Mouse (Mus musculus) heart, embryonic 10.5 days (tissue): Measurements from ENCODE around the gene Slc5a4a. TPM values are rescaled to one million over a fixed set of nuclear protein-coding genes. Genes with fewer than 3 reads are reported as not detected.
A peak's percentile ranks its signal among the peaks of the same experiment; 100 is the strongest.

Source experiments
- DNase-seq: peaks from one replicate; pipeline ENCODE4 v3.0.0-alpha.2; 2017; ENCODE audit warnings: low spot score
- H3K27ac ChIP-seq: fragments of 300-500 bp; sonication (generic); 2 replicates; pipeline ENCODE4 v1.5.1; 2016; ENCODE audit warnings: mild to moderate bottlenecking
- H3K27me3 ChIP-seq: fragments of 300-500 bp; sonication (generic); 2 replicates; pipeline ENCODE4 v1.6.1; 2016; ENCODE audit warnings: mild to moderate bottlenecking; ENCODE audit not compliant: poor library complexity, insufficient read depth, severe bottlenecking
- H3K36me3 ChIP-seq: fragments of 300-500 bp; sonication (generic); 2 replicates; pipeline ENCODE4 v1.6.1; 2016; ENCODE audit warnings: mild to moderate bottlenecking, moderate library complexity
- H3K4me1 ChIP-seq: fragments of 300-500 bp; sonication (generic); 2 replicates; pipeline ENCODE4 v1.6.1; 2016; ENCODE audit warnings: mild to moderate bottlenecking
- H3K4me3 ChIP-seq: fragments of 300-500 bp; sonication (generic); 2 replicates; pipeline ENCODE4 v1.5.1; 2016; ENCODE audit warnings: mild to moderate bottlenecking, moderate library complexity
- H3K9me3 ChIP-seq: fragments of 300-500 bp; sonication (generic); 2 replicates; pipeline ENCODE4 v1.6.1; 2016; ENCODE audit warnings: mild to moderate bottlenecking, moderate library complexity
- WGBS: fragments of 180-500 bp; shearing (Covaris S2); methylation state at CpG from one replicate; pipeline ENCODE4 v1.1.7; 2016; 5-methylcytosine and 5-hydroxymethylcytosine counted together
- microRNA counts: library from miRNA; unstranded; fragments of <30 nt; microRNA quantifications from one replicate; lab custom pipeline; 2017
- microRNA-seq: library from miRNA; unstranded; fragments of <30 nt; microRNA quantifications from one replicate; pipeline ENCODE4, GENCODE M21; 2017
- polyA plus RNA-seq: library from polyadenylated mRNA; unstranded; fragments of >200 nt; fragmentation: Nextera tagmentation; extraction: Ambion mirVana; gene quantifications from 2 replicates; pipeline ENCODE4 v1.2.1, GENCODE M21; 2016

Gene Slc5a4a
- polyA plus RNA-seq, 1 experiment from 2014 or later, result not detected

- no peaks in the 10 kb centered on the region for H3K9me3 ChIP-seq
- peaks cover 33% of the 10 kb centered on the region for H3K4me1 ChIP-seq
- peak within 1 kb of the TSS; percentile 80 for H3K4me3 ChIP-seq
- no peaks in the 10 kb centered on the region for H3K27me3 ChIP-seq
- DNase-seq, result peak; percentile 97
- H3K36me3 ChIP-seq, result peaks cover 9% of the 10 kb centered on the region; the same call in 1 of the 2 replicates
- under 1% methylated on average over 46 of the region's 47 CpGs for WGBS
- H3K27ac ChIP-seq, result peak within 1 kb of the TSS; percentile 85
These were observed 90.3 kb downstream of the Slc5a4a start, which contains the start of gene Prmt2 for GRCm38 (mm10) chr10:76237341-76238225. Gene Prmt2 (minus strand): TSS chr10:76237865.

MicroRNA genes within 50 kb of the gene (microRNA counts, 519-probe panel; counts per million panel counts)
- not detected for microRNA mmu-miR-678 (lab: Ali Mortazavi, UCI)

Small RNAs within 50 kb of the gene (microRNA-seq; reads per million reads assigned to microRNA genes)
- not detected for gene Mir678

Other genes starting within 250 kb of the Slc5a4a start
- 157 and 204 TPM in 2 replicates for gene Smarcb1, start 225.8 kb upstream of the Slc5a4a start, polyA plus RNA-seq
- 333 and 524 TPM in 2 replicates for gene Chchd10, start 214.3 kb upstream of the Slc5a4a start, polyA plus RNA-seq
- 19.4 and 39.0 TPM in 2 replicates for gene Mmp11, start 211.0 kb upstream of the Slc5a4a start, polyA plus RNA-seq
- gene Gm867, start 206.8 kb upstream of the Slc5a4a start, polyA plus RNA-seq, result 0.39 and 0.76 TPM in 2 replicates
- 0.74 and 0.83 TPM in 2 replicates for gene Vpreb3, start 204.4 kb upstream of the Slc5a4a start, polyA plus RNA-seq
- gene Gm5134, start 192.9 kb upstream of the Slc5a4a start, polyA plus RNA-seq, result 0.12 TPM in 1 of 2 replicates, not detected in the other
- gene Zfp280b, start 114.8 kb upstream of the Slc5a4a start, polyA plus RNA-seq, result 24.7 and 33.4 TPM in 2 replicates
- not detected in 2 replicates for gene Slc5a4b, start 36.5 kb upstream of the Slc5a4a start, polyA plus RNA-seq
- gene Prmt2, start 90.4 kb downstream of the Slc5a4a start, polyA plus RNA-seq, result 57.3 and 63.0 TPM in 2 replicates
- gene S100b, start 106.4 kb downstream of the Slc5a4a start, polyA plus RNA-seq, result 0.10 and 0.11 TPM in 2 replicates
- 8.0 and 9.1 TPM in 2 replicates for gene Dip2a, start 197.8 kb downstream of the Slc5a4a start, polyA plus RNA-seq